Mouse (Mus musculus) heart, embryonic 10.5 days (tissue): Measurements from ENCODE around the gene Scn11a. TPM values are rescaled to one million over a fixed set of nuclear protein-coding genes. Genes with fewer than 3 reads are reported as not detected.

Source experiments
- DNase-seq: peaks from one replicate; pipeline ENCODE4 v3.0.0-alpha.2; 2017; ENCODE audit warnings: low spot score
- H3K27ac ChIP-seq: fragments of 300-500 bp; sonication (generic); 2 replicates; pipeline ENCODE4 v1.5.1; 2016; ENCODE audit warnings: mild to moderate bottlenecking
- H3K27me3 ChIP-seq: fragments of 300-500 bp; sonication (generic); 2 replicates; pipeline ENCODE4 v1.6.1; 2016; ENCODE audit warnings: mild to moderate bottlenecking; ENCODE audit not compliant: poor library complexity, insufficient read depth, severe bottlenecking
- H3K36me3 ChIP-seq: fragments of 300-500 bp; sonication (generic); 2 replicates; pipeline ENCODE4 v1.6.1; 2016; ENCODE audit warnings: mild to moderate bottlenecking, moderate library complexity
- H3K4me1 ChIP-seq: fragments of 300-500 bp; sonication (generic); 2 replicates; pipeline ENCODE4 v1.6.1; 2016; ENCODE audit warnings: mild to moderate bottlenecking
- H3K4me3 ChIP-seq: fragments of 300-500 bp; sonication (generic); 2 replicates; pipeline ENCODE4 v1.5.1; 2016; ENCODE audit warnings: mild to moderate bottlenecking, moderate library complexity
- H3K9me3 ChIP-seq: fragments of 300-500 bp; sonication (generic); 2 replicates; pipeline ENCODE4 v1.6.1; 2016; ENCODE audit warnings: mild to moderate bottlenecking, moderate library complexity
- WGBS: fragments of 180-500 bp; shearing (Covaris S2); methylation state at CpG from one replicate; pipeline ENCODE4 v1.1.7; 2016; 5-methylcytosine and 5-hydroxymethylcytosine counted together
- polyA plus RNA-seq: library from polyadenylated mRNA; unstranded; fragments of >200 nt; fragmentation: Nextera tagmentation; extraction: Ambion mirVana; gene quantifications from 2 replicates; pipeline ENCODE4 v1.2.1, GENCODE M21; 2016

Gene Scn11a
- polyA plus RNA-seq, 1 experiment from 2014 or later: 0.06 TPM

DNA sequence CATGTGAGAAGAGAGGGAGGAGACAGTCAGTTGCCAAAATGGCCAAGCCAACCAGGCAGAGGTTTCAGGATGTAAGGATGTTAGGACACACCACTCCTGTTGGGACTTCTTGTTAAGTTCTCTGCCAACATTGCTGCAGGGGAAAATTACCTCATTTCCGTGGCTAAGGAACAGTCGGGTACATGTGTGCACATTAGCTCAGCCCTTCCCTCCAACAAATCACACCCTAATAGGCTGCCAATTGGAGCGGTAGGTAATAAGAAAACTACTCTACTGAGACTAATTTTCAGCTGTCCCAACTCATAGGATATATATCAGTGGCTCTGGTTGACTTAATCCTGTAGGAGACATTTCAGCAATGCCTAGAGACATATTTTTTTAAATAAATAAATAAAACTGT is 44.4 kb downstream of the Scn11a start:
- DNase-seq: no peak
- H3K27me3 ChIP-seq: no peaks in the 10 kb centered on the region
- no peak overlapping the region for H3K4me3 ChIP-seq
- no peaks in the 10 kb centered on the region for H3K9me3 ChIP-seq
- H3K27ac ChIP-seq: no peak overlapping the region
- H3K36me3 ChIP-seq: no peaks in the 10 kb centered on the region
- no peaks in the 10 kb centered on the region for H3K4me1 ChIP-seq
- WGBS: 80% methylated on average over 3 of the region's 3 CpGs

DNA sequence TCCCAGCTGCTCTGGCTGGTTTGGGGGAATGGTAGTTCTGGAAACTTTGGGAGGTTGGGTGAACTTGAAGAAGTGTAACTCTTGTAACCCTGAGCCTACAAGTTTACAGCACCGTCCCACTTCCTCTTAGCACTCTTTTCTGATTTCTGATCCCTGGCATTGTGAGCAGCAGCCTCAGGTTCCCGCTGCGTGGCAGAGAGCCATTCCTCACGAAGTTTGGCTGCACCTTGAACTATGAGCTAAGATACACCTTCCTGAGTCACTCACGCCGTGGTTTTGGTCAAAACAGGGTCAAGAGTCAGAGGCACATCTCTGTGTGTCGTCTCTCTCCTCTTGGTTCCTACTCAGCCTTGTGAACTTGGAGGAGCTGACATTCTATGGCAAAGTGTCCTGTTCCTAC is 48.6 kb downstream of the Scn11a start:
- Histone ChIP-seq H3K27me3 (no peaks in the 10 kb centered on the region), H3K4me3 (no peak overlapping the region), H3K4me1 (no peaks in the 10 kb centered on the region), H3K27ac (no peak overlapping the region), H3K9me3 (no peaks in the 10 kb centered on the region), H3K36me3 (no peaks in the 10 kb centered on the region)
- DNase-seq: no peak
- 76% methylated on average over 7 of the region's 7 CpGs for WGBS

DNA sequence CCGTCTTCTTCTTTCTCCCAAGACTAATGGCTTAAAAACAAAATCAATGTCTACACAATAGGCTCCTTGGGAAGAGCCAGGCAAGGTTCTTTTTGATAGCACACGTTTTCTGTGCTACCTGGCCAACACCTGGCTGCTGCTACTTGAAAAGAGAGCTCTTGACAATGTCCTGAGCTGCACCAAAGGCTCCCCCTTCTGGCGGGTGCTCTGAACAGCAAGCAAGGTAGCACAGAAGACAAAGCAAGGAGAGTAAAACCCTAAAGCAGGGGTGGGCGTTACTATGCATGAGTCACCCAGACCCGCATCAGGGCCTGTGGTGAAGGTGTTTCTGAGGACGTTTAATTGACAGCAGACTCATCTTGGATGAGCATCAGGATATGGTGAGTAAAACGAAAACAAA is 56.7 kb downstream of the Scn11a start:
- 35% methylated on average over 7 of the region's 7 CpGs for WGBS
- no peak for DNase-seq
- no peaks in the 10 kb centered on the region for H3K4me1 ChIP-seq
- H3K27me3 ChIP-seq: no peaks in the 10 kb centered on the region
- no peak overlapping the region for H3K27ac ChIP-seq
- no peak overlapping the region for H3K4me3 ChIP-seq
- H3K36me3 ChIP-seq: no peaks in the 10 kb centered on the region
- no peaks in the 10 kb centered on the region for H3K9me3 ChIP-seq

DNA sequence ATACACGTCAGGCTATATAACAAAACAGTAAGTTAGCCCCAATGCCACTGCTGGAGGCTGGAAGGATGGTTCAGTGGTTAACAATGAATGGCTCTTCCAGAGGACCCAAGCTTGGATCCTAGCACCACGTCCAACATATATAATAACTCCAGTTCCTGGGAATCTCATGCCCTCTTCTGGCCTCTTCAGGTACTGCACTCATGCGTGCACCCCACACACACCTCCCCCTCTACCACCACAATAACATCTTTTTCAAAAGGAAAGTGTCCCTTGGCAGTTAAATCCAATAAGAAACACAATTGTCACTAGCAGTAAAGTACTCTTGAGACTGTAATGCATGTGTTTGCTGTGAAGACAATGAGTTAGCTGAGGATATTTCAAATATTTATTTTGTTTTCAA is 65.0 kb downstream of the Scn11a start:
- H3K36me3 ChIP-seq: no peaks in the 10 kb centered on the region
- no peaks in the 10 kb centered on the region for H3K27me3 ChIP-seq
- DNase-seq: no peak
- H3K27ac ChIP-seq: no peak overlapping the region
- WGBS: 86% methylated on average over 3 of the region's 3 CpGs
- no peak overlapping the region for H3K4me3 ChIP-seq
- H3K9me3 ChIP-seq: no peaks in the 10 kb centered on the region
- H3K4me1 ChIP-seq: no peaks in the 10 kb centered on the region

DNA sequence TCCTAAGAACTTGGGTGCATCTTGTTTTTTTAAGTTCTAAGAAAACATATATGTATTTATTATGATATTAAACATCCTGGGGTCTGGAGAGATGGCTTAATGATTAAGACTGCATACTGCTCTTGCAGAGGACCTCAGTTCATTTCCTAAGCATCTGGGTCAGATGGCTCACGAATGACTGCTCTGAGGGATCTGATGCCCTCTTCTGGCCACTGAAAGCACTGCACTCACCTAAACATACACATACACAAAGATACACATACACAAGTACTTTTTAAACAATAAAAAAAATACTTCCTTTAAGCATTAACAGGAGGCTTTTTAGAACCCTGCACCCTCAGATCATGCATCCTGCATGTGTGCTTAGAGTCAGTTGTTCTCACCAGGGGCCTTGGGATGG is 65.8 kb downstream of the Scn11a start:
- no peaks in the 10 kb centered on the region for H3K9me3 ChIP-seq
- no peaks in the 10 kb centered on the region for H3K36me3 ChIP-seq
- H3K27ac ChIP-seq: no peak overlapping the region
- no peaks in the 10 kb centered on the region for H3K4me1 ChIP-seq
- no peaks in the 10 kb centered on the region for H3K27me3 ChIP-seq
- WGBS: 84% methylated on average over 1 of the region's 1 CpGs
- no peak for DNase-seq
- H3K4me3 ChIP-seq: no peak overlapping the region

DNA sequence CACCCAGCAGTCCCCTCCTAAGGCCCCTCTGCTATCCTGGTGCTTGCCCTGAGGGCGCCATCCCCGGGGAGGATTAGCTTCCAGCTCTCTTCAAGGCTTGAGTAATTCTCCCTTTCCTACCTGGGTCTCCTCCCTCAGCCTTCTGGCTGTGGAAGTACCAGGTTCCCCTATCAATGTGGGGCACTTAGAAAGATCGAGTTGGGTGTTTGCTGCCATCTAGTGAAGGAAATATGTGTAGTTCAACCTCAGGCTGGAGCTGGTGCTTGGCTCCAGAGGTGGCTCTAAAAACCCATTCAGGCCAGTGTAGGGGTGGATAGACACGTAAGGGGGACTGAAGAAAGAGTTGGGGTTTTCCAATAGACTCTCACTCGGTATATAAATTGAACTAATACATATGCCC is 73.7 kb downstream of the Scn11a start:
- H3K27ac ChIP-seq: no peak overlapping the region
- no peaks in the 10 kb centered on the region for H3K9me3 ChIP-seq
- DNase-seq: no peak
- WGBS: 13% methylated on average over 5 of the region's 5 CpGs
- H3K4me1 ChIP-seq: peaks cover 8% of the 10 kb centered on the region; the same call in 1 of the 2 replicates
- no peaks in the 10 kb centered on the region for H3K27me3 ChIP-seq
- H3K4me3 ChIP-seq: no peak overlapping the region
- H3K36me3 ChIP-seq: no peaks in the 10 kb centered on the region

DNA sequence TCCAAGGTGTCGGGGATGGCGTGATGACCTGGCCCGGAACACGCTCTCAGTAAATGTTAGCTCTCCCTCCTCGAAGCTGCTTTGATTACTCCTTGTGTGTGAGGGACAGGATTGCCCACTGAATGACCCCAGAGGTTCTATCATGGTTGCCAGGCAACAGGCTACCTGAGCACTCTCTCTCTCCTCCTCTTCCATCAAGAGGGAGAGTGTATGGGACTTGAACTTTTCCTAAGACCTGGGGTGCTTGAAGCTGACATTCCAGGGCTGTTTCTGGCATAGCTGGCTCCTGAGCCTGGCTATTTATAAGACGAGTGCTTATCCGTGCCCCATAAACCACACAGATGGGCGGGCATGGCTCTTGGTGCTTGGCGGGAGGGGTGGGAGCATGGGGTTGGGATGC is 76.1 kb downstream of the Scn11a start:
- Histone ChIP-seq H3K4me1 (peaks cover 8% of the 10 kb centered on the region; the same call in 1 of the 2 replicates), H3K27ac (no peak overlapping the region), H3K9me3 (no peaks in the 10 kb centered on the region), H3K27me3 (no peaks in the 10 kb centered on the region), H3K4me3 (no peak overlapping the region), H3K36me3 (no peaks in the 10 kb centered on the region)
- WGBS: 73% methylated on average over 9 of the region's 9 CpGs
- no peak for DNase-seq

DNA sequence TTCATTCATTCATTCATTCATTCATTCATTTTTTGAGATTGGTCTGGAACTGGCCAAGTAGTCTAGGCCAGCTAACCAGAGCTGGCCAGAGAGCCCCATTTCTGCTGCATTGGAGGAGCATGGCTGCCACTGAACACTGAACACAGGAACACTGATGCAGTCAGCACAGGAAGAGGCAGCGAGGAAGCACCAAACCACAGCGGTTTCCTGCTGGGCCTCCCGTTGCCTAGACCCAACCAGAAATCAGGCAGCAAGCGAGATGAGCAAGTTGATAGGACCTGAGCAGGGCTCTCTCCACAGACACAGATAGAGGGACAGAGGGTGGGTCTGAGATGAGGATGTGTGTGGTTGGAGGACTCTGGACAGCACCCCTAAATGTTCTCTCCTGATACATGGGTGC is 81.4 kb downstream of the Scn11a start:
- 60% methylated on average over 4 of the region's 4 CpGs for WGBS
- H3K4me3 ChIP-seq: no peak overlapping the region
- peaks cover 8% of the 10 kb centered on the region; the same call in 1 of the 2 replicates for H3K27me3 ChIP-seq
- no peak for DNase-seq
- H3K27ac ChIP-seq: no peak overlapping the region
- no peaks in the 10 kb centered on the region for H3K4me1 ChIP-seq
- H3K36me3 ChIP-seq: no peaks in the 10 kb centered on the region
- no peaks in the 10 kb centered on the region for H3K9me3 ChIP-seq

DNA sequence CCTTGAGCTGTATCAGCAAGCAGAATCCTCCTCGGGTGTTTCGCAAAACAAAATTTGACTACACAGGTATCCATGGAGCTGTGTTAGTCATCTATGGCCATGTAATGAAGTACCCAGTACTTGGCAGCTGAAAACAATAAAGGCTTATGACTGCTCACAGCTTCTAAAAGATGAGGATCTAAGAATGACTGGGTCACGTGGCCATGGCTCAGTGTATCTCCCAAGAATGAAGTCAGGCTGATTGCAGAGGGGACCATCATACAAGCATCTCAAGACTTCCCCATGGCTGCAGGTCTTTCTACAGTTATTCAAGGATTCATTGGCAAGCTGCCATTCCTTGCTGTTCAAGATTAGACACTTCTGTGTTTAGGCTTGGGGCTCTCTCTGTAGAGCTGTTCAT is 81.9 kb downstream of the Scn11a start:
- WGBS: 78% methylated on average over 3 of the region's 3 CpGs
- no peaks in the 10 kb centered on the region for H3K9me3 ChIP-seq
- no peaks in the 10 kb centered on the region for H3K4me1 ChIP-seq
- H3K27ac ChIP-seq: no peak overlapping the region
- no peak overlapping the region for H3K4me3 ChIP-seq
- H3K27me3 ChIP-seq: peaks cover 9% of the 10 kb centered on the region; the same call in 1 of the 2 replicates
- DNase-seq: no peak
- H3K36me3 ChIP-seq: no peaks in the 10 kb centered on the region

DNA sequence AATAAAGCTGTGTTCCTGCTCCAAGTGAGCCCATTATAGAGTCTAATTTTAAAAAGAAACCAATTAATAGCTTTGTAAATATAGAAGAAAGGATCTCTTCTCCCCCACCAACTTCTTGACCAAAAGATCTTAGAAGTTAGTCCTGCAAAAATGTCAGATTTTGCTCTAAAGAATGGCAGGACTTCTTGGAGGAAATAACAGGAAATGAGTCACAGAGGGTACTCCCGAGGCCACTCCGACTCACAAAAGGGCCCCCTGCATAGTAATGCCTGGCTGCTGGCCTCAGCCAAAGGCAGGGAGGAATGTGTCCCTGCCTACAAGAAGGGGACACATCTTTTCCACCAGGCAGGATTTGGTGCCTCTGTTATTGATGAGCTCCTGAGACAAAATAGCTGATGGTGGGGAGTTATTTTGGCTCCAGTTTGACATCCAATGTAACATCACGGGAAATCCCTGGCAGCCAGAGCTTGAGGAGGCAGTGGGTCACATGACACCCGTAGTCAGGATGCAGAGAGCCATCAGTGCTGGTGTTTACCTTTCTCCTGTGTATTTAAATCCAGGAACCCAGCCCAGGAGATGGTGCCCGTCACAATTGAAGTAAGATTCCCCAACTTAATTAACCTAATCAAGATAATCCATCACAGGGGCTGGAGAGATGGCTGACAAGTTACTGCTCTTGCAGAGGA is 84.0 kb downstream of the Scn11a start:
- Histone ChIP-seq H3K9me3 (no peaks in the 10 kb centered on the region), H3K4me1 (no peaks in the 10 kb centered on the region), H3K4me3 (no peak overlapping the region), H3K27me3 (peaks cover 9% of the 10 kb centered on the region; the same call in 1 of the 2 replicates), H3K36me3 (no peaks in the 10 kb centered on the region), H3K27ac (no peak overlapping the region)
- 45% methylated on average over 5 of the region's 5 CpGs for WGBS
- no peak for DNase-seq

DNA sequence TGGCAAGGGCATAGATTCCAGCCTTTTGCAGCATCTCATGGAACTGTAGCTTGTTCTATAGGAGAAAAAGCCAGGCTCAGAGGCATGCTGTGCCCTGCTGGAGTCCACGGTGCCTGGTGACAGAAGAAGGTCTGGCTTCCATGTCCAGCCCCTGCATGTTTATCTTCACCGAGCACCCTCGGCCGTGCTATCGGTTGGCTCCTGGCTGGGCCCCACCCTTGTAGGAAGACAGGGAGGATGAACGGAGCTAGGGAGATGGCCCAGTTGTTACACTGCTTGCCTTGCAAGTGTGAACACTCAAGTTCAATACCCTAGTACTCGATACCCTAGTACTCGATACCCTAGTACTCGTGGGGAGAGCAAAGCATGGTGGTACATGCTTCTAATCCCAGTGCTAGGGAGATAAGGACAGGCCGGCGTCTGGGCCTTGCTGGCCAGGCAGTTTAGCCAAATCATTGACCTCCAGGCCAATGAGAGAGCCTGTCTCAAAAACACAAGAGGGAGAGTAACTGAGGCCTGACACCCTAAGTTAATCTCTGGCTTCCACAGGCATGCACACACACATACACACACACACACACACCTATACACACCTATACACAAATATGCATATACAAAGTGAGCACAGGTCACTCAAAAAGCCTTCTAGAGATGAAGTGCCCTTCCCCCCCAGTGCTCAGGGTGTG is 96.7 kb downstream of the Scn11a start:
- Histone ChIP-seq H3K4me1 (peaks cover 26% of the 10 kb centered on the region), H3K4me3 (no peak overlapping the region), H3K9me3 (no peaks in the 10 kb centered on the region), H3K36me3 (no peaks in the 10 kb centered on the region), H3K27me3 (no peaks in the 10 kb centered on the region; the same call in 1 of the 2 replicates), H3K27ac (peak overlapping the region; percentile 59; the same call in 1 of the 2 replicates)
- 64% methylated on average over 11 of the region's 11 CpGs for WGBS
- peak; percentile 82 for DNase-seq

DNA sequence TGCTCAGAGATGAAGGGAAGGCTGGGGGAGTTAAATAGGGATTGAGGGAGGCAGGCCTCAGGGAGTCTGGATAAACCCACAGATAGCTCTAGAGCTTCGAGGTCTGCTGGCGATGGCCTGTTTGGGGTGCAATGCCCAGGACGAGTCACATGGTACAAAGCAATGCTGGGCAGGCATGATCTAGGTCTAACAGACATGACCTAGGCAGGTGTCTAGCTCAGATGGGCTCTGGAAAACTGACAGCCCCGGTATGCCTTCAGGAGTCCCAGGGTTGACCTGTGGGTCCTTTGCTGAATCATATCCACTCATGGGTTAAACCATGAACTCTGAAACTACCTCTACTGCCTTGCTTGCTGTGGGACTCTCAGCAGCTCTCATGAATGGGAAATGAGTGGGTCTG is 98.3 kb downstream of the Scn11a start:
- no peak overlapping the region for H3K4me3 ChIP-seq
- DNase-seq: no peak
- H3K9me3 ChIP-seq: no peaks in the 10 kb centered on the region
- H3K27me3 ChIP-seq: no peaks in the 10 kb centered on the region; the same call in 1 of the 2 replicates
- H3K4me1 ChIP-seq: peaks cover 26% of the 10 kb centered on the region
- H3K27ac ChIP-seq: no peak overlapping the region
- 90% methylated on average over 4 of the region's 4 CpGs for WGBS
- no peaks in the 10 kb centered on the region for H3K36me3 ChIP-seq

DNA sequence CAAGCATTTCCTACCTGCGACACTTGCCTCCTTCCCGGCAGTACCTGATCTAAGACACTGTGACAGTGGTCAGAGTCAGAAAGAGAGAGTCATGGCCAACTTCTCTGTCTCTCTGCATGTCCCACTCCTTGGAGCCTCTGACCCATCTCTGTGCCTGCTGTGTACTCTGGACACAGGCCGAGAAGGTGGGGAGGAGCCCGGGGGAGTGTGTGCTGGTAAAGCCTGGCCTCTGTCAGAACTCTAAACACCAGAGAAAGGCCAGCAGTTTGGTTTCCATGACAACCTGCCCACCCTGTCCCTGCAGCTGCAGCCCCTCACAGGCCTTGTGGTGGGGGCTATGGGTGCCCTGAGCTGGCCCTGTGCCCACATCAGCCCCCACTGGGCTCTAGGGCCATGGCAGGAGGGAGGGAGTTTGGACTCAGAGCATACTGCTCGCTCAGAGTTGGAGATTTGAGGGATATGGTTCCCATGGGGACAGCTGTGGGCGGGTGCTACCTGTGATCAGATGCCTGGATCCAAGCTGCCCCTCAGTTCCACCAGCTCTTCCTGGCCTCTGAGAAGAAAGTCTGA is 99.9 kb downstream of the Scn11a start:
- Histone ChIP-seq H3K9me3 (no peaks in the 10 kb centered on the region), H3K36me3 (no peaks in the 10 kb centered on the region), H3K27ac (no peak overlapping the region), H3K27me3 (no peaks in the 10 kb centered on the region; the same call in 1 of the 2 replicates), H3K4me1 (peaks cover 21% of the 10 kb centered on the region), H3K4me3 (no peak overlapping the region)
- no peak for DNase-seq
- 72% methylated on average over 6 of the region's 6 CpGs for WGBS
